Mouse (Mus musculus): ENCODE data around the gene Nfia.
A peak's percentile ranks its signal among the peaks of the same experiment; 100 is the strongest.

Nfia gene

GRCm38 (mm10) chr4:97766100-97766499, 6.4 kb upstream of the Nfia start:
- DNase-seq (ENCODE audit: extremely low spot score): no peak

- no peak for DNase-seq (ENCODE audit: extremely low spot score)
Measured at GRCm38 (mm10) chr4:97767025-97767424, 5.5 kb upstream of the Nfia start.

- no peak for DNase-seq (ENCODE audit: extremely low spot score)
Measured at GRCm38 (mm10) chr4:97767516-97767915, 5.0 kb upstream of the Nfia start.

- no peak for DNase-seq (ENCODE audit: extremely low spot score)
Measured at GRCm38 (mm10) chr4:97769861-97770260, 2.7 kb upstream of the Nfia start.

- no peak for DNase-seq (ENCODE audit: extremely low spot score)
Measured at GRCm38 (mm10) chr4:97771426-97771825, 1.1 kb upstream of the Nfia start.

GRCm38 (mm10) chr4:97772084-97772484, 450 bp upstream of the Nfia start:
- DNase-seq (ENCODE audit: extremely low spot score): peak; percentile 96

- DNase-seq (ENCODE audit: extremely low spot score): peak; percentile 91
Measured at GRCm38 (mm10) chr4:97773110-97773593, 618 bp downstream of the Nfia start.

GRCm38 (mm10) chr4:97773791-97774190, 1.3 kb downstream of the Nfia start:
- no peak for DNase-seq (ENCODE audit: extremely low spot score)

- DNase-seq (ENCODE audit: extremely low spot score): no peak
Measured at GRCm38 (mm10) chr4:97774446-97774950, 2.0 kb downstream of the Nfia start.

GRCm38 (mm10) chr4:97775059-97775458, 2.5 kb downstream of the Nfia start:
- DNase-seq (ENCODE audit: extremely low spot score): peak; percentile 69

- no peak for DNase-seq (ENCODE audit: extremely low spot score)
Measured at GRCm38 (mm10) chr4:97775494-97776265, 3.1 kb downstream of the Nfia start.

GRCm38 (mm10) chr4:97776388-97777080, 4.0 kb downstream of the Nfia start:
- DNase-seq (ENCODE audit: extremely low spot score): peak; percentile 45

GRCm38 (mm10) chr4:97777081-97777705, 4.7 kb downstream of the Nfia start:
- DNase-seq (ENCODE audit: extremely low spot score): peak; percentile 59

- DNase-seq (ENCODE audit: extremely low spot score): peak; percentile 51
Measured at GRCm38 (mm10) chr4:97777706-97778176, 5.2 kb downstream of the Nfia start, which contains the start of gene E130114P18Rik. TSS of gene E130114P18Rik (minus strand) at chr4:97778078.

- DNase-seq (ENCODE audit: extremely low spot score): peak; percentile 63
Measured at GRCm38 (mm10) chr4:97778211-97779002, 5.9 kb downstream of the Nfia start.

GRCm38 (mm10) chr4:97779003-97779930, 6.7 kb downstream of the Nfia start:
- peak; percentile 25 for DNase-seq (ENCODE audit: extremely low spot score)

- DNase-seq (ENCODE audit: extremely low spot score): no peak
Measured at GRCm38 (mm10) chr4:97780024-97780423, 7.5 kb downstream of the Nfia start.

GRCm38 (mm10) chr4:97780666-97781435, 8.3 kb downstream of the Nfia start:
- DNase-seq (ENCODE audit: extremely low spot score): no peak

- DNase-seq (ENCODE audit: extremely low spot score): no peak
Measured at GRCm38 (mm10) chr4:97782069-97782468, 9.5 kb downstream of the Nfia start.
